Mouse (Mus musculus): Measurements from ENCODE around the gene Tmco4.

DNA sequence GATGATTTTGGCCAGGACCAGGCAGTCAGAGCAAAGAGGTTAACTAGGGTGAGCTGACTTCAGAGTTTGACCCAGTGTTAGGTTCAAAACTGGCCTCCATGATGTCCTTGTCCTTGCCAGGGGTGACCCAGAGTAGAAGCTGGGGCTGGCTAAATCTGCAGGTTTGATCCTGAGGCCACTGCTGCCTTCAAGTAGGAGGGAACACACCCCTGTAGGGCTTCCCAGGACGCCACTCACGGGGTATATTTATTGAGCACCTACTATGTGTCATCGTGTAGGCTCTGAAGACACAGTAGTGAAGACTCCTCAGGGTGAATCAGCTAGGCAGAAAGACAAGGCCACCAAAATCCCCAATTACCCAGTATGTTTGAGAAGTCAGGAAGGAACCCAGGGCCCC is 1.0 kb downstream of the Tmco4 start:
- no peak for TF ChIP-seq TAL1 (IDR thresholded peaks at IDR 0.05; ENCODE audit: low read length)
- no peak for TF ChIP-seq GATA1 (IDR thresholded peaks at IDR 0.05; ENCODE audit: low read length)

Measured in erythroblast, embryonic 14.5 days (primary cell).